Mouse (Mus musculus) bone marrow, adult 2 months (tissue): ENCODE measurements around the gene Olfr351. TPM values are rescaled to one million over a fixed set of nuclear protein-coding genes. Genes with fewer than 3 reads are reported as not detected.

Experiments
- H3K27ac ChIP-seq: fragments of 200-500 bp; 2 replicates; pipeline ENCODE4 v1.5.1; 2012; ENCODE audit warnings: low read depth, mild to moderate bottlenecking, control low read depth, inconsistent platforms, low read length; ENCODE audit not compliant: control insufficient read depth, poor library complexity, insufficient read depth
- H3K4me1 ChIP-seq: fragments of 200-500 bp; 2 replicates; pipeline ENCODE4 v1.6.1; 2011; ENCODE audit warnings: low read length; ENCODE audit not compliant: control insufficient read depth, insufficient read depth
- H3K4me3 ChIP-seq: fragments of 200-500 bp; replicated peaks from 2 replicates; pipeline ENCODE3; 2011; ENCODE audit warnings: mild to moderate bottlenecking, low read depth, low read length, control low read depth; ENCODE audit not compliant: control insufficient read depth
- CTCF ChIP-seq: fragments of 200-500 bp; IDR thresholded peaks from 2 replicates; pipeline ENCODE4 v1.5.1; 2011; ENCODE audit warnings: low read length, control low read depth; ENCODE audit not compliant: control insufficient read depth, insufficient read depth
- POLR2A ChIP-seq: fragments of 200-500 bp; IDR thresholded peaks from 2 replicates; pipeline ENCODE4 v1.6.1; 2011; ENCODE audit warnings: low read depth, mild to moderate bottlenecking, control low read depth, low read length, borderline replicate concordance; ENCODE audit not compliant: control insufficient read depth
- WGBS: fragments of 180-500 bp; shearing (Covaris S2); methylation state at CpG from one replicate; pipeline ENCODE4 v1.1.7; 2018; 5-methylcytosine and 5-hydroxymethylcytosine counted together
- polyA plus RNA-seq: library from polyadenylated mRNA; stranded (reverse); fragments of >200 nt; gene quantifications from 2 replicates; pipeline ENCODE4 v1.2.4, GENCODE M21; 2011; ENCODE audit warnings: low replicate concordance; ENCODE audit not compliant: missing spikeins, insufficient read depth, insufficient read length

The Olfr351 gene
- not detected in 2 replicates for polyA plus RNA-seq

GRCm38 (mm10) chr2:36862560-36862959, at the start of gene Olfr351:
Gene Olfr351, minus strand, starts transcription at chr2:36862660.
- WGBS = 80% methylated on average over 1 of the region's 1 CpGs
- Histone ChIP-seq H3K27ac (no peak within 1 kb of the TSS), H3K4me3 (no peak within 1 kb of the TSS), H3K4me1 (no peaks in the 10 kb centered on the region)
- TF ChIP-seq POLR2A (no peak), CTCF (no peak)

GRCm38 (mm10) chr2:36905380-36905779, 42.9 kb upstream of the Olfr351 start, which contains the start of gene Olfr354:
Gene Olfr354, plus strand, starts transcription at chr2:36905680.
- Histone ChIP-seq H3K4me1 (no peaks in the 10 kb centered on the region), H3K27ac (no peak within 1 kb of the TSS), H3K4me3 (no peak within 1 kb of the TSS)
- TF ChIP-seq CTCF (no peak), POLR2A (no peak)

GRCm38 (mm10) chr2:36897114-36897513, 34.7 kb upstream of the Olfr351 start:
- no peak for TF ChIP-seq CTCF
- no peak for TF ChIP-seq POLR2A
- Histone ChIP-seq H3K27ac (no peak overlapping the region), H3K4me3 (no peak overlapping the region), H3K4me1 (no peaks in the 10 kb centered on the region)

- Histone ChIP-seq H3K4me1 (no peaks in the 10 kb centered on the region), H3K4me3 (no peak within 1 kb of the TSS), H3K27ac (no peak within 1 kb of the TSS)
- no peak for TF ChIP-seq POLR2A
- no peak for TF ChIP-seq CTCF
Measured at GRCm38 (mm10) chr2:36892836-36893235, 30.4 kb upstream of the Olfr351 start, which contains the start of gene Olfr353. Gene Olfr353, minus strand, starts transcription at chr2:36892936.

GRCm38 (mm10) chr2:36868160-36868559, 5.7 kb upstream of the Olfr351 start, which contains the start of gene Olfr352:
Gene Olfr352, plus strand, starts transcription at chr2:36868460.
- H3K4me1 ChIP-seq = no peaks in the 10 kb centered on the region
- TF ChIP-seq CTCF = no peak
- TF ChIP-seq POLR2A = no peak
- WGBS = 67% methylated on average over 1 of the region's 1 CpGs
- no peak within 1 kb of the TSS for H3K4me3 ChIP-seq
- no peak within 1 kb of the TSS for H3K27ac ChIP-seq

- H3K4me1 ChIP-seq = no peaks in the 10 kb centered on the region
- WGBS = 82% methylated on average over 1 of the region's 1 CpGs
- no peak within 1 kb of the TSS for H3K4me3 ChIP-seq
- H3K27ac ChIP-seq = no peak within 1 kb of the TSS
- TF ChIP-seq POLR2A (no peak), CTCF (no peak)
Measured at GRCm38 (mm10) chr2:36846010-36846409, 16.4 kb downstream of the Olfr351 start, which contains the start of gene Olfr350. Gene Olfr350, plus strand, starts transcription at chr2:36846310.

GRCm38 (mm10) chr2:36816932-36817331, 45.5 kb downstream of the Olfr351 start, which contains the start of gene Olfr3:
Gene Olfr3, minus strand, starts transcription at chr2:36817032.
- WGBS = 72% methylated on average over 1 of the region's 1 CpGs
- H3K27ac ChIP-seq = no peak within 1 kb of the TSS
- no peaks in the 10 kb centered on the region for H3K4me1 ChIP-seq
- TF ChIP-seq CTCF = no peak
- no peak for TF ChIP-seq POLR2A
- no peak within 1 kb of the TSS for H3K4me3 ChIP-seq

Other genes starting within 250 kb of the Olfr351 start
- gene Olfr345, start 222.6 kb downstream of the Olfr351 start, polyA plus RNA-seq = not detected in 2 replicates
- gene Olfr346, start 176.9 kb downstream of the Olfr351 start, polyA plus RNA-seq = not detected in 2 replicates
- not detected in 2 replicates for gene Olfr347, start 130.8 kb downstream of the Olfr351 start, polyA plus RNA-seq
- not detected in 2 replicates for gene Olfr348, start 78.4 kb downstream of the Olfr351 start, polyA plus RNA-seq
- 1.3 TPM in 1 of 2 replicates, not detected in the other for gene Olfr50, start 72.1 kb downstream of the Olfr351 start, polyA plus RNA-seq
- gene Olfr3, start 45.6 kb downstream of the Olfr351 start, polyA plus RNA-seq = not detected in 2 replicates
- not detected in 2 replicates for gene Olfr350, start 16.4 kb downstream of the Olfr351 start, polyA plus RNA-seq
- 0.57 and 1.2 TPM in 2 replicates for gene Olfr352, start 5.8 kb upstream of the Olfr351 start, polyA plus RNA-seq
- gene Olfr353, start 30.3 kb upstream of the Olfr351 start, polyA plus RNA-seq = not detected in 2 replicates
- not detected in 2 replicates for gene Olfr354, start 43.0 kb upstream of the Olfr351 start, polyA plus RNA-seq
- gene Olfr355, start 66.2 kb upstream of the Olfr351 start, polyA plus RNA-seq = not detected in 2 replicates
- not detected in 2 replicates for gene Olfr356, start 74.5 kb upstream of the Olfr351 start, polyA plus RNA-seq
- not detected in 2 replicates for gene Olfr357, start 131.2 kb upstream of the Olfr351 start, polyA plus RNA-seq
- not detected in 2 replicates for gene Olfr358, start 146.7 kb upstream of the Olfr351 start, polyA plus RNA-seq
- gene Olfr360, start 203.1 kb upstream of the Olfr351 start, polyA plus RNA-seq = not detected in 2 replicates
- gene Olfr361, start 226.6 kb upstream of the Olfr351 start, polyA plus RNA-seq = not detected in 2 replicates